Mouse (Mus musculus) MEL (cell line): ENCODE data around the gene Phf21a. TPM values are rescaled to one million over a fixed set of nuclear protein-coding genes. Genes with fewer than 3 reads are reported as not detected.

Source experiments
- DNase-seq: peaks from one replicate; pipeline ENCODE4 v3.0.0; 2011; ENCODE audit warnings: low read depth, low spot score
- H3K27ac ChIP-seq: 2 replicates; pipeline ENCODE4 v1.5.1; 2012; ENCODE audit warnings: low read depth, mild to moderate bottlenecking, control low read depth, low read length, moderate library complexity; ENCODE audit not compliant: control insufficient read depth
- H3K27me3 ChIP-seq, 2 experiments: fragments of 150-350 bp in 1 of 2; sonication (generic) in 1 of 2; 2 replicates each; pipeline ENCODE4 v1.6.1; 2012; ENCODE audit warnings: low read length in 2 of 2, mild to moderate bottlenecking in 2 of 2, improper control_type of control experiment in 1 of 2, moderate library complexity in 1 of 2; ENCODE audit not compliant: insufficient read depth in 2 of 2, control insufficient read depth in 1 of 2
- H3K36me3 ChIP-seq, 2 experiments: 2 replicates each; pipeline ENCODE4 v1.6.1; 2012 to 2014; ENCODE audit warnings: low read length in 2 of 2, improper control_type of control experiment in 1 of 2, inconsistent platforms in 1 of 2, mild to moderate bottlenecking in 1 of 2; ENCODE audit not compliant: insufficient read depth in 2 of 2, control insufficient read depth in 1 of 2
- H3K4me1 ChIP-seq, 2 experiments: fragments of 150-350 bp in 1 of 2; sonication (generic) in 1 of 2; 2 replicates each; pipeline ENCODE4 v1.6.1; 2012; ENCODE audit warnings: low read length in 2 of 2, improper control_type of control experiment in 1 of 2, mild to moderate bottlenecking in 1 of 2; ENCODE audit not compliant: insufficient read depth in 2 of 2, control insufficient read depth in 1 of 2
- H3K4me3 ChIP-seq, 2 experiments: fragments of 150-350 bp in 1 of 2; sonication (generic) in 1 of 2; 2 replicates each; pipeline ENCODE4 v1.5.1; 2012; ENCODE audit warnings: low read depth in 2 of 2, low read length in 2 of 2, mild to moderate bottlenecking in 2 of 2, moderate library complexity in 2 of 2, control low read depth in 1 of 2, improper control_type of control experiment in 1 of 2; ENCODE audit not compliant: control insufficient read depth in 1 of 2, insufficient read depth in 1 of 2
- H3K79me2 ChIP-seq: 2 replicates; pipeline ENCODE4 v1.6.1; 2012; ENCODE audit warnings: mild to moderate bottlenecking, low read length, moderate library complexity; ENCODE audit not compliant: control insufficient read depth, poor library complexity, insufficient read depth
- H3K9ac ChIP-seq: 2 replicates; pipeline ENCODE4 v1.6.1; 2012; ENCODE audit warnings: low read depth, mild to moderate bottlenecking, control low read depth, low read length, moderate library complexity; ENCODE audit not compliant: control insufficient read depth, poor library complexity, severe bottlenecking
- H3K9me3 ChIP-seq: fragments of 150-350 bp; sonication (generic); replicated peaks from 2 replicates; pipeline ENCODE4 v1.6.1; 2012; ENCODE audit warnings: mild to moderate bottlenecking, low read length, improper control_type of control experiment, moderate library complexity; ENCODE audit not compliant: insufficient read depth
- BHLHE40 ChIP-seq: IDR thresholded peaks from 2 replicates; pipeline ENCODE4 v1.6.1; 2012; ENCODE audit warnings: low read depth, mild to moderate bottlenecking, inconsistent platforms, low read length, improper control_type of control experiment, borderline replicate concordance
- CHD1 ChIP-seq: IDR thresholded peaks from 2 replicates; pipeline ENCODE4 v1.6.1; 2012; ENCODE audit warnings: low read depth, mild to moderate bottlenecking, inconsistent platforms, low read length, improper control_type of control experiment
- CHD2 ChIP-seq: IDR thresholded peaks from 2 replicates; pipeline ENCODE4 v1.6.1; 2011; ENCODE audit warnings: low read length, improper control_type of control experiment
- CTCF ChIP-seq, 3 experiments: IDR thresholded peaks in 2 of 3; conservative IDR thresholded peaks in 1 of 3; 2 replicates each; pipeline ENCODE4 v1.5.1; 2011 to 2012; ENCODE audit warnings: low read length in 3 of 3, low read depth in 2 of 3, mild to moderate bottlenecking in 2 of 3, improper control_type of control experiment in 1 of 3, inconsistent platforms in 1 of 3, mixed read lengths in 1 of 3, moderate library complexity in 1 of 3; ENCODE audit not compliant: control insufficient read depth in 1 of 3, insufficient read depth in 1 of 3, poor library complexity in 1 of 3, severe bottlenecking in 1 of 3
- E2F4 ChIP-seq: IDR thresholded peaks from 2 replicates; pipeline ENCODE4 v1.6.1; 2011; ENCODE audit warnings: low read depth, low read length, improper control_type of control experiment, borderline replicate concordance
- ELF1 ChIP-seq: IDR thresholded peaks from 2 replicates; pipeline ENCODE4 v1.6.1; 2014; ENCODE audit warnings: low read depth, mild to moderate bottlenecking, inconsistent platforms, low read length, improper control_type of control experiment, moderate library complexity
- EP300 ChIP-seq, 2 experiments: IDR thresholded peaks; 2 replicates each; pipeline ENCODE4 v1.6.1; 2011; ENCODE audit warnings: improper control_type of control experiment in 2 of 2, low read length in 2 of 2, low read depth in 1 of 2, mild to moderate bottlenecking in 1 of 2
- ETS1 ChIP-seq: IDR thresholded peaks from 2 replicates; pipeline ENCODE4 v1.6.1; 2012; ENCODE audit warnings: low read depth, mild to moderate bottlenecking, inconsistent platforms, low read length, improper control_type of control experiment, moderate library complexity
- GABPA ChIP-seq: IDR thresholded peaks from 2 replicates; pipeline ENCODE4 v1.6.1; 2012; ENCODE audit warnings: low read depth, mild to moderate bottlenecking, inconsistent platforms, low read length, improper control_type of control experiment, moderate library complexity
- GATA1 ChIP-seq: IDR thresholded peaks from 2 replicates; pipeline ENCODE4 v1.6.1; 2011; ENCODE audit warnings: low read depth, low read length, improper control_type of control experiment
- JUND ChIP-seq: IDR thresholded peaks from 2 replicates; pipeline ENCODE4 v1.6.1; 2011; ENCODE audit warnings: low read depth, mild to moderate bottlenecking, improper control_type of control experiment, low read length
- KAT2A ChIP-seq: conservative IDR thresholded peaks from 2 replicates; pipeline ENCODE4 v1.6.1; 2012; ENCODE audit warnings: low read depth, low read length, improper control_type of control experiment, inconsistent platforms
- MAX ChIP-seq: IDR thresholded peaks from 2 replicates; pipeline ENCODE4 v1.6.1; 2011; ENCODE audit warnings: low read length, improper control_type of control experiment
- MAZ ChIP-seq: IDR thresholded peaks from 2 replicates; pipeline ENCODE4 v1.6.1; 2012; ENCODE audit warnings: low read depth, mild to moderate bottlenecking, inconsistent platforms, low read length, improper control_type of control experiment
- MEF2A ChIP-seq: IDR thresholded peaks from 2 replicates; pipeline ENCODE4 v1.6.1; 2014; ENCODE audit warnings: low read depth, mild to moderate bottlenecking, inconsistent platforms, low read length, improper control_type of control experiment; ENCODE audit not compliant: poor library complexity, insufficient replicate concordance, severe bottlenecking; ENCODE audit errors: extremely low read depth
- MYB ChIP-seq: IDR thresholded peaks from 2 replicates; pipeline ENCODE4 v1.6.1; 2011; ENCODE audit warnings: mild to moderate bottlenecking, low read depth, low read length, improper control_type of control experiment
- MYC ChIP-seq: IDR thresholded peaks from 2 replicates; pipeline ENCODE4 v1.6.1; 2011; ENCODE audit warnings: low read depth, mild to moderate bottlenecking, low read length, improper control_type of control experiment, moderate library complexity
- NELFE ChIP-seq: IDR thresholded peaks from 2 replicates; pipeline ENCODE4 v1.6.1; 2011; ENCODE audit warnings: low read depth, low read length, improper control_type of control experiment
- NRF1 ChIP-seq: IDR thresholded peaks from 2 replicates; pipeline ENCODE4 v1.6.1; 2014; ENCODE audit warnings: low read depth, mild to moderate bottlenecking, inconsistent platforms, low read length, improper control_type of control experiment, moderate library complexity; ENCODE audit not compliant: poor library complexity, insufficient read depth, severe bottlenecking
- POLR2A ChIP-seq, 2 experiments: IDR thresholded peaks; 2 replicates each; pipeline ENCODE4 v1.6.1; 2011 to 2012; ENCODE audit warnings: low read length in 2 of 2, mild to moderate bottlenecking in 2 of 2, control low read depth in 1 of 2, improper control_type of control experiment in 1 of 2, low read depth in 1 of 2, moderate library complexity in 1 of 2; ENCODE audit not compliant: control insufficient read depth in 1 of 2, insufficient read depth in 1 of 2, poor library complexity in 1 of 2
- POLR2AphosphoS2 ChIP-seq: IDR thresholded peaks from 2 replicates; pipeline ENCODE4 v1.6.1; 2011; ENCODE audit warnings: low read length, improper control_type of control experiment
- RCOR1 ChIP-seq: IDR thresholded peaks from 2 replicates; pipeline ENCODE4 v1.6.1; 2012; ENCODE audit warnings: low read depth, mild to moderate bottlenecking, inconsistent platforms, low read length, improper control_type of control experiment
- TAL1 ChIP-seq: IDR thresholded peaks from 2 replicates; pipeline ENCODE4 v1.6.1; 2012; ENCODE audit warnings: mild to moderate bottlenecking, inconsistent platforms, low read length, moderate library complexity, mixed read lengths
- TBP ChIP-seq: IDR thresholded peaks from 2 replicates; pipeline ENCODE4 v1.8.0; 2011; ENCODE audit warnings: low read depth, low read length, improper control_type of control experiment
- TCF12 ChIP-seq: IDR thresholded peaks from 2 replicates; pipeline ENCODE4 v1.6.1; 2014; ENCODE audit warnings: low read depth, mild to moderate bottlenecking, inconsistent platforms, low read length, improper control_type of control experiment, moderate library complexity
- UBTF ChIP-seq: IDR thresholded peaks from 2 replicates; pipeline ENCODE4 v1.6.1; 2012; ENCODE audit warnings: low read depth, mild to moderate bottlenecking, inconsistent platforms, low read length, improper control_type of control experiment, moderate library complexity, borderline replicate concordance; ENCODE audit not compliant: insufficient read depth
- USF1 ChIP-seq: IDR thresholded peaks from 2 replicates; pipeline ENCODE4 v1.6.1; 2014; ENCODE audit warnings: low read depth, mild to moderate bottlenecking, inconsistent platforms, low read length, improper control_type of control experiment, moderate library complexity
- USF2 ChIP-seq, 2 experiments: IDR thresholded peaks; 2 replicates each; pipeline ENCODE4 v1.6.1; 2011 to 2012; ENCODE audit warnings: improper control_type of control experiment in 2 of 2, low read length in 2 of 2, borderline replicate concordance in 1 of 2, inconsistent platforms in 1 of 2, low read depth in 1 of 2, mild to moderate bottlenecking in 1 of 2; ENCODE audit not compliant: insufficient read depth in 1 of 2
- ZC3H11A ChIP-seq: IDR thresholded peaks from 2 replicates; pipeline ENCODE4 v1.6.1; 2012; ENCODE audit warnings: low read depth, mild to moderate bottlenecking, inconsistent platforms, low read length, improper control_type of control experiment
- ZMIZ1 ChIP-seq: IDR thresholded peaks from 2 replicates; pipeline ENCODE4 v1.6.1; 2012; ENCODE audit warnings: low read depth, mild to moderate bottlenecking, inconsistent platforms, low read length, improper control_type of control experiment, moderate library complexity
- polyA plus RNA-seq, 2 experiments: library from polyadenylated mRNA; stranded (reverse) in 1 of 2; unstranded in 1 of 2; fragments of >175 nt in 1 of 2; fragments of >200 nt in 1 of 2; gene quantifications; 2 replicates each; pipeline versions ENCODE4 v1.2.1 to v1.2.4; 2012; ENCODE audit warnings: low replicate concordance in 2 of 2, low read depth in 1 of 2; ENCODE audit not compliant: insufficient read length in 2 of 2, insufficient read depth in 1 of 2, missing spikeins in 1 of 2
- total RNA-seq: library from RNA; depleted of rRNA; stranded (reverse); fragments of 300-350 nt; gene quantifications from 2 replicates; pipeline ENCODE4 v1.2.3, GENCODE M21; 2012

Phf21a gene
- total and polyA plus RNA-seq, 3 experiments = 4.7 to 245 (median 15.6) TPM

- Histone ChIP-seq H3K79me2 (no peaks in the 10 kb centered on the region), H3K9ac (no peak overlapping the region), H3K9me3 (no peaks in the 10 kb centered on the region), H3K4me1 (no peaks in the 10 kb centered on the region), H3K27me3 (peaks cover 0 to 3% of the 10 kb centered on the region in 2 experiments; a peak in 1 of 4 replicates), H3K27ac (no peak overlapping the region), H3K36me3 (no peaks in the 10 kb centered on the region), H3K4me3 (no peak overlapping the region)
- no peak for DNase-seq
- TF ChIP-seq JUND = no peak
- no peak for TF ChIP-seq CHD2
- no peak for TF ChIP-seq BHLHE40
- TF ChIP-seq UBTF = no peak
- no peak for TF ChIP-seq TAL1
- no peak for TF ChIP-seq MAX
- no peak for TF ChIP-seq MYC
- TF ChIP-seq NRF1 = no peak
- no peak for TF ChIP-seq RCOR1
- no peak for TF ChIP-seq POLR2A (IDR thresholded peaks at IDR 0.05; ENCODE audit: control insufficient read depth in 1 of 2, insufficient read depth in 1 of 2, low read depth in 1 of 2, low read length in 2 of 2, poor library complexity in 1 of 2)
- TF ChIP-seq ETS1 = no peak
- TF ChIP-seq TCF12 = no peak
- no peak for TF ChIP-seq USF2 (IDR thresholded peaks at IDR 0.05; ENCODE audit: borderline replicate concordance in 1 of 2, insufficient read depth in 1 of 2, low read depth in 1 of 2, low read length in 2 of 2)
- TF ChIP-seq USF1 = no peak
- no peak for TF ChIP-seq E2F4
- no peak for TF ChIP-seq ELF1
- TF ChIP-seq MEF2A = no peak
- TF ChIP-seq CHD1 = no peak
Observed at GRCm38 (mm10) chr2:92164291-92164690, 71.4 kb downstream of the Phf21a start.

DNA sequence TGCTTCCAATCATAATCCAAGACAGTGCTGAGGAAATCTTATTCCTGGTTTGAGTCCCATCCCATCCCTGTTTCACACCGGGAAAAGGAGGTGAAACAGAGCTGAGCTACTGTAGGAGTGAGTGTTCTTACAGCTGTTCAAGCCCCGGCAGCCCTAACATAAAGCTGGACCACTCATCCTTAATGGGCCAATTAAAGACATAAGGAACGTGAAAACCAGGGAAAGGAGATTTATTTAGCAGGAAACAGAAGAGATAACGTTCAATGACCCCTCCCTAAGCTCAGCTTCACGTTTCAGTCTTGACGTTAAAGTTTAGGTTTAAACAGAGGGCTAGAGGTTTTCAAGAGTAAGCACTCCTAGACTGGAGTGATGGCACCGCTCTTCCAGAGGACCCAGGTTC is 74.0 kb downstream of the Phf21a start:
- DNase-seq = no peak
- Histone ChIP-seq H3K79me2 (no peaks in the 10 kb centered on the region), H3K9me3 (no peaks in the 10 kb centered on the region), H3K4me3 (no peak overlapping the region), H3K9ac (no peak overlapping the region), H3K4me1 (no peaks in the 10 kb centered on the region; a peak in 1 of 4 replicates)
- TF ChIP-seq ELF1 (no peak), POLR2AphosphoS2 (no peak), NELFE (no peak), UBTF (no peak), JUND (no peak), ZC3H11A (no peak), MAX (no peak), EP300 (IDR thresholded peaks at IDR 0.05; ENCODE audit: low read depth in 1 of 2, low read length in 2 of 2) (no peak), CTCF (IDR thresholded peaks at IDR 0.05 in 2 of 3, conservative IDR thresholded peaks at IDR 0.05 in 1 of 3; ENCODE audit: control insufficient read depth in 1 of 3, insufficient read depth in 1 of 3, low read depth in 2 of 3, low read length in 3 of 3, poor library complexity in 1 of 3, severe bottlenecking in 1 of 3) (no peak), GABPA (no peak), TBP (no peak), MAZ (no peak), MYB (no peak), GATA1 (no peak), POLR2A (IDR thresholded peaks at IDR 0.05; ENCODE audit: control insufficient read depth in 1 of 2, insufficient read depth in 1 of 2, low read depth in 1 of 2, low read length in 2 of 2, poor library complexity in 1 of 2) (no peak), KAT2A (no peak), ZMIZ1 (no peak)
- TF ChIP-seq, all 39 proteins: peak for 0
- Histone ChIP-seq H3K36me3 (no peaks in the 10 kb centered on the region), H3K27me3 (peaks cover 0 to 3% of the 10 kb centered on the region in 2 experiments; a peak in 1 of 4 replicates), H3K27ac (no peak overlapping the region)
